Mouse (Mus musculus): Measurements from ENCODE around the gene Hist1h4f.
A peak's percentile ranks its signal among the peaks of the same experiment; 100 is the strongest.

Hist1h4f gene

GRCm38 (mm10) chr13:23513517-23513916, 37.9 kb downstream of the Hist1h4f start:
- DNase-seq (ENCODE audit: low spot score), result no peak

- DNase-seq (ENCODE audit: low spot score), result no peak
Measured at GRCm38 (mm10) chr13:23510127-23510526, 41.3 kb downstream of the Hist1h4f start.

- DNase-seq (ENCODE audit: low spot score), result no peak
Measured at GRCm38 (mm10) chr13:23506819-23507515, 44.5 kb downstream of the Hist1h4f start.

GRCm38 (mm10) chr13:23506351-23506750, 45.1 kb downstream of the Hist1h4f start:
- peak; percentile 44 for DNase-seq (ENCODE audit: low spot score)

- DNase-seq (ENCODE audit: low spot score), result no peak
Measured at GRCm38 (mm10) chr13:23505662-23506345, 45.6 kb downstream of the Hist1h4f start.

GRCm38 (mm10) chr13:23503797-23504196, 47.7 kb downstream of the Hist1h4f start:
- no peak for DNase-seq (ENCODE audit: low spot score)

GRCm38 (mm10) chr13:23502916-23503315, 48.5 kb downstream of the Hist1h4f start:
- DNase-seq (ENCODE audit: low spot score), result no peak

- no peak for DNase-seq (ENCODE audit: low spot score)
Measured at GRCm38 (mm10) chr13:23502031-23502567, 49.3 kb downstream of the Hist1h4f start.

GRCm38 (mm10) chr13:23501511-23501910, 49.9 kb downstream of the Hist1h4f start:
- DNase-seq (ENCODE audit: low spot score), result no peak
